Mouse (Mus musculus) gastrocnemius, adult 8-10 months (tissue): Measurements from ENCODE around the gene Eya2. TPM values are rescaled to one million over a fixed set of nuclear protein-coding genes. Genes with fewer than 3 reads are reported as not detected.
"Not testable (repeated sequence)": the region's sequence is repeated elsewhere in the genome, so short reads cannot be mapped to it uniquely, and the experiment has no call there.

ENCODE experiments used
- DNase-seq, 2 experiments: peaks; one replicate each; pipeline ENCODE4 v3.0.0; 2022; ENCODE audit warnings: low spot score in 2 of 2
- total RNA-seq, 4 experiments: library from RNA; stranded (reverse); gene quantifications; 2 replicates each; pipeline ENCODE4 v1.2.4; 2022

Eya2 gene
- 1 to 10 TPM; 1.1 to 4.7 (median 1.7) TPM for total RNA-seq

DNA sequence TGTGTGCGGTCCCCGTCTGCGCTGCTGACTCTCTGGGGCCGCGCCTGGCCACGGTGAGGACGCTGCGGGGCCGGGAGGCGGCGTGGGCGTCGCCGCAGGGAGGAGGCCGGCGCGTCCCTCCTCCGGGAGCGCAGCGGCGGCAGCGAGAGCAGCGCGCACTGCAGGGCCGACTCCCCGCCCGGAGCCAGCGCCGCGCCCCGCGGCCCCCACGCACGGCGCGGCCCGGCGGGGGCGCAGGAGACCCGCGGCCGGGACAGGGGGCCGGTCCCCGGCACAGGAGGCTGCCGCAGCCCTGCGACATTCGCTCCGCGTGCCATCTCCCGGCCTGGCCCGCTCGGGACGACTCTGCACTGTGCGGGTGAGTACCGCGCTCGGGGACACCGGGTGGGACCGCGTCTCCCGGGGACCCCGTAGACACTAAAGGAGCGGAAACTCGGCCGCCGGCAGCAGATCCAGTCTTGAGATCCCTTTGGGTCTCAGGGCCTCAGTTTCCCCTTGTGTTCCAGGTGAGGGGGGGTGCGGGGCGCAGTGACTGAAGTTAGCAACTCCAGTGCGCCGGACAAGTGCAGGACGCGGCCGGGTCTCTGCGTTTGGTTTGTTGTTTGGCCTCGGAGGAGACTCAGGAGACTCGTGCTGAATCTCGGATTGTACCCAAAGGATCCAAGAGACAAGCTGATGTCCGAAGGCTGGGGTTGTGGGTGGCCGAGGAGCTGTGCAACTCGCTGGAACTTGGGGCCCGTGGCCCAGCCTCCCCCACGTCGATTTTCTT is at the start of gene Eya2:
TSS of gene Eya2 (plus strand) at position 126 of the 769 bp plus-strand sequence.
- no peak for DNase-seq

DNA sequence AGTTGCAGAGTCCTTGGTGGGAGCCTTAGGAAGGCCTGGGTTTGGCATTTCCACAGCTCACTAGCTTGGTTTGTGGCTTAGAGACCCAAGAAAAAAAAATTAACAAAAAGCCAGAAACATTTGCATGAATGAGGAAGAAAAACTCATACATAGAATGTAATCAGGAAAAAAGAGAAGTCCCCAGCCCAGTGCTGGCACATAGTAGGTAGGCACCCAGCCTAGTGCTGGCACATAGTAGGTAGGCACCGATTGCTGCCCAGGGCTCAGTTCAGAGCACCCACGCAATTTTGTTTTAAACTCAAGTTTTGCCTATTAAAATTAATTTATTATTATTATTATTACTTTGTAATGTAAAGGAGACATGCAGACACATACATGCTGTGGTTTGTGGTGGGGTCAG is 49.1 kb upstream of the Eya2 start:
- DNase-seq, result no peak

GRCm38 (mm10) chr2:165546341-165546740 is 48.5 kb upstream of the Eya2 start:
- DNase-seq, result no peak

DNA sequence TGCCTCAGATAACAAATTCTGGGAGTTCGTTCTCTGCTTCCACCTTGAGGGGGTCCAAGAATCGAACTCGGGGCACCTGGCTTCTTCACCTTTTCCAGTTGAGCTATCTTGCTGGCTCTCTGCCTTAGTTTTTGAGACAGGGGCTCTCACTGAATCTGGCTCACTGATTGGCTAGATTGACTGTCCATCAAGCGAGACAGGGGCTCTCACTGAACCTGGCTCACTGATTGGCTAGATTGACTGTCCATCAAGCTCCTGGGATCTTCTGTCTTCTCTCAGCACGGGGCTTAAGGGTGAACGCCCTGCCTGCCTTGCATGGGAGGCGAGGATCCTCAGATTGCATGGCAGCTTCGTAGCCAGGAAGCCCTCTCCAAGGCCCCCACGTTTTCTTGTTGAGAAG is 47.4 kb upstream of the Eya2 start:
- no peak for DNase-seq

GRCm38 (mm10) chr2:165548627-165549026 is 46.2 kb upstream of the Eya2 start:
- no peak for DNase-seq

- DNase-seq, result not testable (repeated sequence)
Measured at GRCm38 (mm10) chr2:165550410-165550809, 44.4 kb upstream of the Eya2 start.

DNA sequence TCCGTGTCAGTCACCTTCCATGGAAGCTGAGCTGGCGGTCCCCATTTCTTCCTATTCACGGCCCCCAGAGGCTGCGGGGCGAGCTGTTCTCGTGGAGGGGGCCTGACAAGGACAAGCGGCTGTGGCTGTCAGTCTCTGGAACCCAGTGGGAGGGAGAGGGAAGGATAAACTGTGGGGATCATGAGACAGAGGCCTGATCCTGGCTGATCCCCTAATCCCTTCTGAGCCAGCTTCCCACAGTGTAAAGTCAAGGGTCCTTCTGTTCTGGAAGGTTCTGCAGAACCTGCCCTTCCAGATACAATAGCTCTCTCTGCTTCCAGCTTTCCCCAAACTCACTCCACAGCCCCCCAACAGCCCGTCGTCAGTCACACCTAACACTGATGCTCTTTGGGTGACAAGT is 40.8 kb upstream of the Eya2 start:
- DNase-seq, result no peak

GRCm38 (mm10) chr2:165557278-165557677 is 37.6 kb upstream of the Eya2 start:
- no peak for DNase-seq

GRCm38 (mm10) chr2:165558916-165559315 is 35.9 kb upstream of the Eya2 start:
- no peak for DNase-seq

GRCm38 (mm10) chr2:165559506-165560235 is 35.2 kb upstream of the Eya2 start:
- no peak for DNase-seq

DNA sequence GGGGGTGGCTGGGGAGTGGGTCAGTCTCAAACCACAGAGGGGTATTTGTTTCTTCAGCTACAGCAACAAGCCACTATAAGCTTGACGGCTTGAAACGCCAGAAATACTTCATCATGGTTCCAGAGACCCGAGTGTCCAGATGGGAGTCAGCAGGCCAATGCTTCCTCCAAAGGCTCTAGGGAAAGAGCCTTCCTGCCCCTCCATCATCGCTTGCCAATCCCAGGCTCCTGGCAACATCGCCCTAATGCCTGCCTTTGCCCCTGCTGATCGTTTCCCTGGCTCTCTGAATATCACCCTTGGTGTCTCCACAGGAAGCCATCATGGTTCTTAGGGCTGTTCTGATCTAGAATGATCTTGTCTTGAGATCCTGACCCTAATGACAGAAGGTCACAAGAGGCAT is 33.0 kb upstream of the Eya2 start:
- DNase-seq, result no peak

DNA sequence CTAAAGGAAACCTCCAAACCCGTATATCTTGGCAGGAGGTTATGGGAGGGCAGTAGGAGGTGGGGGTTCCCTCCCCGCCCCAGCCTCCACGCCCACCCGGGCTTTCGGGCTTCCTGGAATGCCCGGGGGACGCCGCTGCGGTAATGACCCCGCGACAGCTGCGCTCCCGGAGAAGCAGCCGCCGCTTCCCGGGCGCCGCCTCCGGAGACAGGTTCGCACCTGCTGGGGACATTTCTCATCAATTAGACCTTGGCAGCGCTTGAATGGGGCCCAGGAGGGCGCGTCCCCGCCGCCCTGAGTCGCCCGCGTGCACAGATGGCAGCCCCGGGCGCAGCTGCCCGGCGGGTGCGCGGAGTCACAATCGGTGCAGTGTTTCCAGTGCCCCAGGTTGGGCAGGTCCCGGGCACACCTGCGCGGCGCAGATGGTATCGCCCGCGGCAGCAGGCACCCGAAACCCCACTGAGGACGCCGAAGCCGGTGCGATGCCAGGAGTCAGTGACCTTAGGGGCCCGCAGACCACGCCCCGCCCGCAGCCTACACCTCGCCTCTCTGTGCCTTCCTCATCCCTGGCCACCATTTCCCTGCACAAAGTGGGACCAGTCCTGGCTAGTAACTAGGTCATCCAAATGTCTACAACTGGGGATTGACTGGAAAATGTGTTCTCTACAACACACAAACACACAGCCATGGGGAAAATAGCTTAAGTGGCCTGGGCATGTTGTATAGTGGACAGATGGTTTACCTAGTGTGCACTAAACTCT is 31.4 kb upstream of the Eya2 start:
- no peak for DNase-seq

DNA sequence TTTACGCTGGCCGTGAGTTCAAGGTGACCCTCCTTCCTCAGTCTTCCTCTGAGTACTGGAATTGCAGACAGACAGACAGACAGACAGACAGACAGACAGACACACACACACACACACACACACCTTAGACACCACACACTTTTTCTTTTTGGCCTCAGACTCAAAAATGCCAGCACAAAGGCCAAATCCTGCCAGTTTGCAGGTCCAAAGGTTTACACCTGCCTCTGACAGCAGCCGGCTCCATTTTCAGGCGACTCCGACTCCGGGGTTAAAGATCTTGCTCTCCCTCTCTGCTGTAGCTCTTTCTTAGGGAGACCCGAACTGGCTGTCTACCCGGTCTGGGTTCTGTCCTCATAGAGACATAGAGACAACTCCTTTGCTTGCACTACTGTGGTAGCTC is 30.7 kb upstream of the Eya2 start:
- no peak for DNase-seq

GRCm38 (mm10) chr2:165564620-165565019 is 30.2 kb upstream of the Eya2 start:
- DNase-seq, result no peak

- DNase-seq, result no peak
Measured at GRCm38 (mm10) chr2:165566898-165567297, 27.9 kb upstream of the Eya2 start.

- no peak for DNase-seq
Measured at GRCm38 (mm10) chr2:165567820-165568219, 27.0 kb upstream of the Eya2 start.

- no peak for DNase-seq
Measured at GRCm38 (mm10) chr2:165568911-165569310, 25.9 kb upstream of the Eya2 start.

- DNase-seq, result no peak
Measured at GRCm38 (mm10) chr2:165571216-165571778, 23.5 kb upstream of the Eya2 start.

DNA sequence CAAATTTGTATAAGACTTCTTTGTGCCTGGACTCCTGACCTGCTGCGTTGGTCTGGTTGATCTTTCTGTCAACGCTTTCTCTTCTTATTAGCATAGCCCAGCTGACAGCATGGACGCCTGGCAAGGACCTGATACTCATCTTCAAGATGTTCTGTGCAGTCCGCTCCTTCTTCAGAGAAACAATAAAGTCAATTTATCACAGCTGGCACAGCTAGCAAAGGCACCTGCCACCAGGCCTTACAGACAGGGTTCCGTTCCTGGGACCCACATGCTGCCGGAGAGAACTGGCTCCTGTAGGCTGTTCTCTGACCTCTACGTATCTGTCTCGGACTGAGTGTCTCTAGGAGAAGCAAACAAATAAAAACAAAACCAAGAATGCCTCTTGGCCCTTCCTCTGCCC is 11.8 kb upstream of the Eya2 start:
- no peak for DNase-seq

DNA sequence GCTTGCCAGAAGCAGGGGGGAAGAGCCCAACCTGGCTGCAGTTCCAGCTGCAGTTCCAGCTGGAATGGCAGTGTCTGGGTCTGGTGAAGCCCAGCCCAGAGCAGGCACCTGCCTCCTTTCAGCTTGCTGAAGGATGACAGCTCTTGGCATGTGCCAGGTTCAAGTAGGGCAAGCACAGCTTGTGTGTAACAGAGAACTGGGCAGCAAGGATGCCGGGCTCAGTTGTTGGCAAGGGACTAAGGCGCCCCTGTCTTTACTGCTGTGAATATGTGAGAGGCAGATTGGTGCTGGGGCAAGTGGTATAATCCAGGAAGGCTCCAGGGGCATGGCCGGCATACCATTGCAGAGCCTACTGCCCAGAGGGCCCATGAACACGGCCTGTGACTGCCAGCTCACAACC is 11.3 kb upstream of the Eya2 start:
- no peak for DNase-seq

GRCm38 (mm10) chr2:165584563-165584962 is 10.3 kb upstream of the Eya2 start:
- no peak for DNase-seq

- no peak for DNase-seq
Measured at GRCm38 (mm10) chr2:165590742-165591141, 4.1 kb upstream of the Eya2 start.
